Mouse (Mus musculus) embryonic facial prominence, embryonic 13.5 days (tissue): ENCODE results near the gene Jade2. TPM values are rescaled to one million over a fixed set of nuclear protein-coding genes. Genes with fewer than 3 reads are reported as not detected.

Experiments used
- ATAC-seq: fragments of 200-750 bp; cut with Nextera tagmentation; 2 replicates; pipeline ENCODE4 v1.8.0; 2017; ENCODE audit warnings: low read depth; ENCODE audit not compliant: insufficient number of reproducible peaks, insufficient read depth, low FRiP score, low TSS enrichment
- H3K27ac ChIP-seq: fragments of 300-500 bp; sonication (generic); 2 replicates; pipeline ENCODE4 v1.5.1; 2015; ENCODE audit warnings: moderate library complexity, mild to moderate bottlenecking, inconsistent platforms
- H3K27me3 ChIP-seq: fragments of 300-500 bp; sonication (generic); 2 replicates; pipeline ENCODE4 v1.6.1; 2015; ENCODE audit warnings: mild to moderate bottlenecking, inconsistent platforms
- H3K36me3 ChIP-seq: fragments of 300-500 bp; sonication (generic); 2 replicates; pipeline ENCODE4 v1.6.1; 2015; ENCODE audit warnings: mild to moderate bottlenecking, inconsistent platforms
- H3K4me1 ChIP-seq: fragments of 300-500 bp; sonication (generic); 2 replicates; pipeline ENCODE4 v1.6.1; 2015; ENCODE audit warnings: inconsistent platforms
- H3K4me2 ChIP-seq: fragments of 300-500 bp; sonication (generic); 2 replicates; pipeline ENCODE4 v1.6.1; 2015; ENCODE audit warnings: moderate library complexity, mild to moderate bottlenecking, inconsistent platforms
- H3K4me3 ChIP-seq: fragments of 300-500 bp; sonication (generic); 2 replicates; pipeline ENCODE4 v1.5.1; 2015; ENCODE audit warnings: mild to moderate bottlenecking, inconsistent platforms
- H3K9ac ChIP-seq: fragments of 300-500 bp; sonication (generic); 2 replicates; pipeline ENCODE4 v1.6.1; 2015; ENCODE audit warnings: mild to moderate bottlenecking, inconsistent platforms
- H3K9me3 ChIP-seq: fragments of 300-500 bp; sonication (generic); 2 replicates; pipeline ENCODE4 v1.6.1; 2016; ENCODE audit warnings: inconsistent platforms
- WGBS: fragments of 180-500 bp; shearing (Covaris S2); methylation state at CpG from one replicate; pipeline ENCODE4 v1.1.7; 2015; ENCODE audit warnings: mixed read lengths; 5-methylcytosine and 5-hydroxymethylcytosine counted together
- polyA plus RNA-seq: library from polyadenylated mRNA; unstranded; fragments of >200 nt; fragmentation: Nextera tagmentation; extraction: Ambion mirVana; gene quantifications from 2 replicates; pipeline ENCODE4 v1.2.1, GENCODE M21; 2015

Gene Jade2
- polyA plus RNA-seq = 2.7 and 3.1 TPM in 2 replicates

DNA sequence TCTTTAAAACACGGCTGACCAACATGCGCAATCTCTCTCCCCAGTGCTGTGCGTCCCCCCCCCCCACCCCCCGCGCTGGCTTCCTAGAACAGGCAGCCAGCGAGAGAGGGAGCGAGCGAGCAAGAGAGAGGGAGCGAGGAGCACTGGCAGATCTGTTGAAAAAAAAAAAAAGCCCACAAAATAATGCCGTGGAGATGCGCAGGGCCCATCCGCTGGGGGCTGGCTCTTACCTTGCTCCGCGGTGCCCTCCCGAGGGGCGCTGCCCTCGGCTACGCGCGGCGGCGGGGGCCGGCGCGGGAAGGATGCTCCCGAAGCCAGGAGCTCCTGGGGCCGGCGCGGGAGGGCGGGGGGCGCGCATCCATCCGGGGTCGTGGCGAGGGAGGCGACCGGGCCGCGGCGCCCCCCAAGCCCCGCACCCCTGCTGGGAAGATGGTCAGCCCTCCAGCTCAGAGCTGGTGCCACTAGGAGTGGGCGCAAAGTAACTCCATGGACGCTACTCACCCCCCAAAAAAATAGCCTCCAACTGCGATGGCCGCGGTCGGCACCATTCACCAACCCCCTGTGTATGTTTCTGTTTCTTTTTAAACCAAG, at the start of gene Jade2:
Gene Jade2, minus strand, starts transcription at position 573 of the 591 bp plus-strand sequence.
- H3K27me3 ChIP-seq = 0 out of 2 replicates have a peak, but pooled peaks cover 6% of the 10 kb centered on the region
- ATAC-seq = no peak

GRCm38 (mm10) chr11:51904224-51904623, 46.8 kb upstream of the Jade2 start:
- H3K36me3 ChIP-seq = no peaks in the 10 kb centered on the region
- no peaks in the 10 kb centered on the region for H3K4me1 ChIP-seq
- no peak overlapping the region for H3K4me2 ChIP-seq
- 86% methylated on average over 3 of the region's 3 CpGs for WGBS
- H3K27me3 ChIP-seq = no peaks in the 10 kb centered on the region
- ATAC-seq = no peak
- H3K27ac ChIP-seq = no peak overlapping the region
- H3K9ac ChIP-seq = no peak overlapping the region
- no peaks in the 10 kb centered on the region for H3K9me3 ChIP-seq
- no peak overlapping the region for H3K4me3 ChIP-seq

More for the DNA sequence above, at the start of gene Jade2:
- no peaks in the 10 kb centered on the region for H3K9me3 ChIP-seq
- H3K27ac ChIP-seq = peak within 1 kb of the TSS; percentile 96
- no peaks in the 10 kb centered on the region for H3K36me3 ChIP-seq
- H3K4me3 ChIP-seq = peak within 1 kb of the TSS; percentile 80
- peak within 1 kb of the TSS; percentile 89 for H3K9ac ChIP-seq
- peaks cover 35% of the 10 kb centered on the region for H3K4me1 ChIP-seq
- peak within 1 kb of the TSS; percentile 89 for H3K4me2 ChIP-seq
- WGBS = under 1% methylated on average over 45 of the region's 47 CpGs

DNA sequence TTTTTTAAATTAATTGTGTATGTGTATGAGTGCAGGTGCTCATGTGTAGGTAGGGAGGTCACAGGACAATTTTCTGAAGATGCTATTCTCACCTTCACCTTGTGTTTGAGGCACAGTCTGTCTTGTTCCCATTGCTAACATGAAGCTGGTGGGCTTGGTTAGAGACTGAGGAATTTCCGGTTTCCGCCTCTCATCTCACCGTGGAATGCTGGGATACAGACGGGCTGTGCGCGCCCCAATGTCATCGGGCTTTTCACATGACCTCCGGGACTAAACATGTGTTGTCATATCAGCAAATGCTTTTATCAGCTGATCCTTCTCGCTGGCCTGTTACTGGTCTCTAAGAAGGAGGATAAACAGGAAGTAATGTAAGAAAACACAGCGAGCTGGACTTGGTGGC, 42.2 kb upstream of the Jade2 start:
- Histone ChIP-seq H3K4me3 (no peak overlapping the region), H3K4me2 (no peak overlapping the region), H3K9me3 (no peaks in the 10 kb centered on the region), H3K9ac (no peak overlapping the region), H3K4me1 (peaks cover 12% of the 10 kb centered on the region), H3K27me3 (peaks cover 5% of the 10 kb centered on the region; the same call in 1 of the 2 replicates), H3K27ac (no peak overlapping the region), H3K36me3 (no peaks in the 10 kb centered on the region)
- 89% methylated on average over 10 of the region's 10 CpGs for WGBS
- no peak for ATAC-seq

GRCm38 (mm10) chr11:51898326-51899080, 41.0 kb upstream of the Jade2 start:
- Histone ChIP-seq H3K4me3 (no peak overlapping the region), H3K27ac (no peak overlapping the region), H3K9ac (no peak overlapping the region), H3K4me1 (peaks cover 12% of the 10 kb centered on the region), H3K27me3 (peaks cover 5% of the 10 kb centered on the region; the same call in 1 of the 2 replicates), H3K9me3 (no peaks in the 10 kb centered on the region), H3K36me3 (no peaks in the 10 kb centered on the region), H3K4me2 (no peak overlapping the region)
- no peak for ATAC-seq
- 74% methylated on average over 21 of the region's 21 CpGs for WGBS

GRCm38 (mm10) chr11:51897311-51897710, 39.9 kb upstream of the Jade2 start:
- H3K9me3 ChIP-seq = no peaks in the 10 kb centered on the region
- no peak overlapping the region for H3K4me3 ChIP-seq
- H3K9ac ChIP-seq = no peak overlapping the region
- no peak overlapping the region for H3K4me2 ChIP-seq
- H3K27ac ChIP-seq = no peak overlapping the region
- ATAC-seq = no peak
- H3K36me3 ChIP-seq = no peaks in the 10 kb centered on the region
- H3K4me1 ChIP-seq = peaks cover 12% of the 10 kb centered on the region
- 87% methylated on average over 11 of the region's 11 CpGs for WGBS
- H3K27me3 ChIP-seq = peaks cover 5% of the 10 kb centered on the region; the same call in 1 of the 2 replicates

DNA sequence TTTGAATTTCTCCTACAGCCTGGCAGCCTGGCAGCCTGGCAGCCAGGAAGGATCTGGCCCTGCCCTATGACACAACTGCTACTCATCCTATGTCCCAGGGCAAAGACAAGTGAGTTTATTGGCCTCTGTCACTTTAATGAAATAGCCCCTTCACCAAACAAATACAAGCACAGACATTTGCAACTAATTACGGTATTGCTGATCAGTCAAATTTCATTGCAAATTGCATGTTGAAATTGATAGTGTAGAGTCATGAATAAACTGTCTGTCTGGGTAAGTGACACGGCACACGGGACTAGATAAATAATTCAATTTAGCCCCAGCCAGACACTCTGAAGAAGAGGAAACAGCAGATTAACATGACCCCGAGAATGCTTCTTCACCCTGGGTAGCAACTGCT, 38.6 kb upstream of the Jade2 start:
- Histone ChIP-seq H3K4me1 (peaks cover 12% of the 10 kb centered on the region), H3K9me3 (no peaks in the 10 kb centered on the region), H3K4me3 (no peak overlapping the region), H3K4me2 (no peak overlapping the region), H3K9ac (no peak overlapping the region), H3K27me3 (peaks cover 5% of the 10 kb centered on the region; the same call in 1 of the 2 replicates), H3K36me3 (no peaks in the 10 kb centered on the region), H3K27ac (no peak overlapping the region)
- ATAC-seq = no peak
- 17% methylated on average over 4 of the region's 4 CpGs for WGBS

DNA sequence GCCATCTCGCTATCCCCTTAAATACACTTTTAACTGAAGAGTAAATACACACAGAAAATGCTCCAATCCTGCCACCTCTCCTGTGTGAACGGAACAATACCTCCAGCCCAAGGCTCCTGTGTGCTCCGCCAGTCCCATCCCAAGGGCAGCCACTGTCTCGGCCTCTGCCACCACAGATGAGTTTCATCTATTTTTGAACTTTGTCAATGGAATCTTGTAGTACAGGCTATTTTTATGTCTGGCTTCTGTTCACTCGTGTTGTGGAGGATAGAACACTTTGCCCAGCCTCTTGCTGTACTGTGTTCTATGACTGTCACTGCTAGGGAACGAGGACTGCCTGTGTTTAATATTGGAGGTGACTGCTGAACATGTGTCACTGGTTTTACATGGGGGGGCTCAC, 28.2 kb upstream of the Jade2 start:
- no peak for ATAC-seq
- H3K4me2 ChIP-seq = no peak overlapping the region
- peaks cover 8% of the 10 kb centered on the region for H3K4me1 ChIP-seq
- H3K4me3 ChIP-seq = no peak overlapping the region
- H3K9me3 ChIP-seq = no peaks in the 10 kb centered on the region
- no peaks in the 10 kb centered on the region for H3K27me3 ChIP-seq
- no peaks in the 10 kb centered on the region for H3K36me3 ChIP-seq
- H3K9ac ChIP-seq = no peak overlapping the region
- no peak overlapping the region for H3K27ac ChIP-seq
- 79% methylated on average over 6 of the region's 6 CpGs for WGBS

DNA sequence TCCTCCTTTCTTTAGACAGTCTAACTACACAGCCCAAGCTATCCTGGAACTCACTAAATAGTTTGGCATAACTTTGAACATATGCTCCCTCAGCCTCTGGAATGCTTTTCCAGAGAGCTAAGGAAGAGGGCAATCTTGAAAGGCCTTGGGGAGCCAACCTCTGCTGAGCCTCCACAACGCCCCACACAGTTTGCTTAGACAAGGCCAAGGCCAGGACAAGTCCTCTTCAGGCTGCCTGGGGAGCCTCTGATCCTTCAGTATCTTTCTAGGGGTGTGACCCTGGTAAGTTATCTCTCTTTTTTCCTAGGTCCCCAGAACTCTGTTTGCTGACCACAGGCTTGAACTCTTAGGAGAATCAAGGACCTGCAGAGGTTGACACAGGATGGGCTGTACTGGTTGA, 26.6 kb upstream of the Jade2 start:
- 48% methylated on average over 1 of the region's 1 CpGs for WGBS
- ATAC-seq = no peak
- Histone ChIP-seq H3K9ac (no peak overlapping the region), H3K27me3 (no peaks in the 10 kb centered on the region), H3K36me3 (no peaks in the 10 kb centered on the region), H3K27ac (no peak overlapping the region), H3K4me1 (peaks cover 8% of the 10 kb centered on the region), H3K9me3 (no peaks in the 10 kb centered on the region), H3K4me3 (no peak overlapping the region), H3K4me2 (no peak overlapping the region)

GRCm38 (mm10) chr11:51883670-51884069, 26.2 kb upstream of the Jade2 start:
- 41% methylated on average over 5 of the region's 5 CpGs for WGBS
- H3K27ac ChIP-seq = no peak overlapping the region
- H3K9ac ChIP-seq = no peak overlapping the region

DNA sequence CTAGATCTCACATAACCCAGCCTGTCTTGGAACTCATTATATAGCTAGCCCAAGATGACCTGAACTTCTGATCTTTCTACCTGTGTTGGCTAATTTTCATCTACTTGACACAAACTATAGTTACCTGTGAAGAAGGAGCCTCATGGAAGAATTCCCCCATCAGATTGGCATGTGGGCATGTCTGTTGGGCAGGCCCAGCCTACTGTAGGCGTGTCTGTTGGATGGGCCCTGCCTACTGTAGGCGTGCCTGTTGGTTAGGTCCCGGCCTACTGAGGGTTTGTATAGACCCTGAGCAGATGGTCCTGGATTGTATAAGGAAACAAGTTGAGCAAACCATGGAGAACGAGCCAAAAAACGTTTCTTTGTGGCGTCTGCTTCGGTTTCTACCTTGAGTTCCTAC, 24.3 kb upstream of the Jade2 start:
- Histone ChIP-seq H3K9ac (no peak overlapping the region), H3K4me3 (no peak overlapping the region), H3K36me3 (no peaks in the 10 kb centered on the region), H3K27me3 (no peaks in the 10 kb centered on the region), H3K27ac (no peak overlapping the region), H3K4me1 (peaks cover 8% of the 10 kb centered on the region), H3K4me2 (no peak overlapping the region), H3K9me3 (no peaks in the 10 kb centered on the region)
- 80% methylated on average over 7 of the region's 7 CpGs for WGBS
- no peak for ATAC-seq

More at GRCm38 (mm10) chr11:51883670-51884069, 26.2 kb upstream of the Jade2 start:
- Histone ChIP-seq H3K27me3 (no peaks in the 10 kb centered on the region), H3K4me3 (no peak overlapping the region), H3K9me3 (no peaks in the 10 kb centered on the region), H3K36me3 (no peaks in the 10 kb centered on the region), H3K4me1 (peaks cover 8% of the 10 kb centered on the region), H3K4me2 (no peak overlapping the region)
- ATAC-seq = 0 out of 2 replicates have a peak, but pooled peaks have one; percentile 52

GRCm38 (mm10) chr11:51881041-51881730, 23.7 kb upstream of the Jade2 start:
- WGBS = 86% methylated on average over 15 of the region's 15 CpGs

More at GRCm38 (mm10) chr11:51881041-51881730, 23.7 kb upstream of the Jade2 start:
- Histone ChIP-seq H3K36me3 (no peaks in the 10 kb centered on the region), H3K27ac (no peak overlapping the region), H3K4me1 (peaks cover 8% of the 10 kb centered on the region), H3K9me3 (no peaks in the 10 kb centered on the region), H3K4me2 (no peak overlapping the region), H3K27me3 (no peaks in the 10 kb centered on the region), H3K9ac (no peak overlapping the region), H3K4me3 (no peak overlapping the region)
- no peak for ATAC-seq
